Mouse (Mus musculus) heart, adult 2 months (tissue): ENCODE data around the gene Gm19935. TPM values are rescaled to one million over a fixed set of nuclear protein-coding genes. Genes with fewer than 3 reads are reported as not detected.

Experiments
- DNase-seq, 2 experiments: peaks; one replicate each; pipeline ENCODE4 v3.0.0; 2021
- H3K27ac ChIP-seq: fragments of 200-600 bp; 2 replicates; pipeline ENCODE4 v1.8.1; 2022
- H3K27me3 ChIP-seq: fragments of 200-500 bp; 2 replicates; pipeline ENCODE4 v1.6.1; 2012; ENCODE audit warnings: mild to moderate bottlenecking, low read length, inconsistent platforms, mixed read lengths; ENCODE audit not compliant: control insufficient read depth, insufficient read depth
- H3K36me3 ChIP-seq: fragments of 200-500 bp; 2 replicates; pipeline ENCODE4 v1.6.1; 2012; ENCODE audit warnings: low read length, inconsistent platforms; ENCODE audit not compliant: control insufficient read depth, insufficient read depth
- H3K4me1 ChIP-seq: fragments of 200-500 bp; 2 replicates; pipeline ENCODE4 v1.6.1; 2011; ENCODE audit warnings: low read length; ENCODE audit not compliant: control insufficient read depth, insufficient read depth
- H3K4me3 ChIP-seq: fragments of 200-600 bp; 2 replicates; pipeline ENCODE4 v1.8.1; 2022
- H3K79me2 ChIP-seq: fragments of 200-500 bp; replicated peaks from 2 replicates; pipeline ENCODE4 v1.6.1; 2012; ENCODE audit warnings: mild to moderate bottlenecking, inconsistent platforms, low read length, moderate library complexity, mixed read lengths; ENCODE audit not compliant: control insufficient read depth, insufficient read depth
- H3K9ac ChIP-seq: fragments of 200-500 bp; 2 replicates; pipeline ENCODE4 v1.6.1; 2012; ENCODE audit warnings: low read depth, mild to moderate bottlenecking, control low read depth, inconsistent platforms, low read length, mixed read lengths
- CTCF ChIP-seq: fragments of 200-600 bp; IDR thresholded peaks from 2 replicates; pipeline ENCODE4 v1.8.1; 2022; ENCODE audit warnings: antibody characterized with exemption, mild to moderate bottlenecking, moderate library complexity
- EP300 ChIP-seq: fragments of 200-500 bp; IDR thresholded peaks from 2 replicates; pipeline ENCODE4 v1.6.1; 2011; ENCODE audit warnings: low read depth, low read length, control low read depth; ENCODE audit not compliant: insufficient read depth
- POLR2A ChIP-seq: fragments of 200-500 bp; IDR thresholded peaks from 2 replicates; pipeline ENCODE4 v1.6.1; 2011; ENCODE audit warnings: mild to moderate bottlenecking, low read depth, low read length, control low read depth; ENCODE audit not compliant: insufficient read depth
- WGBS: fragments of 180-500 bp; shearing (Covaris S2); methylation state at CpG from one replicate; pipeline ENCODE4 v1.1.7; 2018; 5-methylcytosine and 5-hydroxymethylcytosine counted together
- intact Hi-C: fragments of 180-260 bp; cut with DNase I; formaldehyde crosslinking; loops from one replicate; pipeline ENCODE4 v1.15.1; 2025
- long read RNA-seq: library from polyadenylated mRNA; stranded (forward); transcript quantifications from one replicate; pipeline ENCODE4 v2.0.0, GENCODE M21; 2021
- polyA plus RNA-seq: library from polyadenylated mRNA; depleted of rRNA; stranded (reverse); fragments of >200 nt; gene quantifications from 2 replicates; pipeline ENCODE4 v1.2.3, GENCODE M21; 2012; rRNA removed
- total RNA-seq, 2 experiments: library from RNA; stranded (reverse); gene quantifications; 2 replicates each; pipeline ENCODE4 v1.2.3; 2021

Gene Gm19935
- total RNA-seq (not detected), polyA plus RNA-seq (1.2 TPM in 1 of 2 replicates, not detected in the other)
- long read RNA-seq: 0 reads

- H3K9ac ChIP-seq: no peak within 1 kb of the TSS
- intact Hi-C loops: no loop called here
- DNase-seq: no peak
- no peak within 1 kb of the TSS for H3K27ac ChIP-seq
- H3K27me3 ChIP-seq: no peaks in the 10 kb centered on the region
- no peak within 1 kb of the TSS for H3K4me3 ChIP-seq
- no peaks in the 10 kb centered on the region for H3K36me3 ChIP-seq
- no peaks in the 10 kb centered on the region for H3K4me1 ChIP-seq
- no peaks in the 10 kb centered on the region for H3K79me2 ChIP-seq
- 80% methylated on average over 2 of the region's 2 CpGs for WGBS
- no peak for TF ChIP-seq POLR2A
- TF ChIP-seq EP300: no peak
- TF ChIP-seq CTCF: no peak
Observed at GRCm38 (mm10) chr8:90817293-90817692, at the start of gene Gm19935. TSS of gene Gm19935 (minus strand) at chr8:90817393.

GRCm38 (mm10) chr8:90862038-90862437 lies 44.8 kb upstream of the Gm19935 start:
- H3K27ac ChIP-seq: no peak overlapping the region
- no peak for TF ChIP-seq POLR2A
- peak; percentile 45 to 49 for DNase-seq
- no peak overlapping the region for H3K4me3 ChIP-seq
- H3K27me3 ChIP-seq: no peaks in the 10 kb centered on the region
- 45% methylated on average over 9 of the region's 9 CpGs for WGBS
- intact Hi-C loops: no loop called here
- no peaks in the 10 kb centered on the region for H3K79me2 ChIP-seq
- H3K36me3 ChIP-seq: no peaks in the 10 kb centered on the region
- H3K4me1 ChIP-seq: peaks cover 2% of the 10 kb centered on the region
- H3K9ac ChIP-seq: no peak overlapping the region

DNA sequence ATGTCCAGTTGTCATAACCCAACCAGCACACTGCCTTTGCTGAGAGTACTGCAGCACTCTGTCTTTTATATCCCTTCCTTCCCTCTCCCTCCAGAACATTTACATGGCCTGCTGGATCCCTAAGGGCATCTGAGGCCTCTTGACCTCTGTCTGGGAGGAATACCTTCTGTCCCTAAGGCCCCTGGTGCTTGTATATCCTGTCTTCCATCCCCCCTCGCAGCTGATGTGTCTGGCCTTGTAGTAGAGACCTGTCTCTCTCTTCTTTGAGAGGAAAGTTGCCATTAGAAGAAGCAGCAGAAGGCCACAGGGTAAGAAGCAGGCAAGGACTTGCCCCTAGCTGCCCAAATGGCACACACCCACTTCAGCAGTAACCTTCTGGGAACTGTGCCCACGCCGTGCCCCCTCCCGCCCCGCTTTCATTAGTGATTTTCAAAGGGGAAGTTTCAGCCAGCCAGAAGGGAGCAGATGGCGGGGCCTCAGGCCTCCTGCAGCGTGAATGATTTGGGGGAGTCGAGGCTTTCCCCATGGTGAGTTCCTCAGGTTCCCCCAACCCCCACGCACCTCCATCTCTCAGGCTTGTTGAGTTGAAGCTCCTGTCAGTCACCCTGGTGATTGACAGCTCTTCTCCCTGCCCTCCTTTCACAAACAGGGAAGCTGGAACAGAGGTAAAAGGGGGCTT lies 44.2 kb upstream of the Gm19935 start:
- Histone ChIP-seq H3K27ac (no peak overlapping the region), H3K36me3 (no peaks in the 10 kb centered on the region), H3K27me3 (no peaks in the 10 kb centered on the region), H3K9ac (no peak overlapping the region), H3K4me1 (peaks cover 2% of the 10 kb centered on the region), H3K4me3 (no peak overlapping the region), H3K79me2 (no peaks in the 10 kb centered on the region)
- intact Hi-C loops: no loop called here
- DNase-seq: peak in 1 of 2 experiments; percentile 47
- no peak for TF ChIP-seq EP300
- TF ChIP-seq CTCF: no peak
- TF ChIP-seq POLR2A: no peak
- 46% methylated on average over 9 of the region's 9 CpGs for WGBS

DNA sequence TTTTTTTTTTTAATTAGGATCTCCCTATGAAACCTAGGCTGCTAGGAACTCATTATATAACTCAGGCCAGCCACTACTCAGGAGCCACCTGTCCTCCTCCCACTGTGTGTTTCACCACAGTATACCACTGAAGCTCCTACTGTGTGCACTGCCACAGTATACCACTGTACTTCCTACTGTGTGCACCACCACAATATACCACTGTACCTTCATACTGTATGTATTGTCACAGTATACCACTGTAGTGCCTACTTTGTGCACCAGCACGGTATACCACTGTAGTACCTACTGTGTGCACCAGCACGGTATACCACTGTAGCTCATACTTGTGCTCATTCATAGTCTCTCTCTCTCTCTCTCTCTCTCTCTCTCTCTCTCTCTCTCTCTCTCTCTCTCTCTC lies 40.9 kb upstream of the Gm19935 start:
- H3K4me3 ChIP-seq: no peak overlapping the region
- DNase-seq: no peak
- H3K36me3 ChIP-seq: peaks cover 2% of the 10 kb centered on the region
- no peak overlapping the region for H3K9ac ChIP-seq
- no peaks in the 10 kb centered on the region for H3K79me2 ChIP-seq
- 93% methylated on average over 2 of the region's 2 CpGs for WGBS
- no peaks in the 10 kb centered on the region for H3K27me3 ChIP-seq
- intact Hi-C loops: no loop called here
- peaks cover 9% of the 10 kb centered on the region for H3K4me1 ChIP-seq
- TF ChIP-seq CTCF: no peak
- no peak overlapping the region for H3K27ac ChIP-seq

- WGBS: 50% methylated on average over 1 of the region's 1 CpGs
- Histone ChIP-seq H3K27me3 (no peaks in the 10 kb centered on the region), H3K27ac (no peak overlapping the region)
Observed at GRCm38 (mm10) chr8:90856952-90857351, 39.8 kb upstream of the Gm19935 start.

DNA sequence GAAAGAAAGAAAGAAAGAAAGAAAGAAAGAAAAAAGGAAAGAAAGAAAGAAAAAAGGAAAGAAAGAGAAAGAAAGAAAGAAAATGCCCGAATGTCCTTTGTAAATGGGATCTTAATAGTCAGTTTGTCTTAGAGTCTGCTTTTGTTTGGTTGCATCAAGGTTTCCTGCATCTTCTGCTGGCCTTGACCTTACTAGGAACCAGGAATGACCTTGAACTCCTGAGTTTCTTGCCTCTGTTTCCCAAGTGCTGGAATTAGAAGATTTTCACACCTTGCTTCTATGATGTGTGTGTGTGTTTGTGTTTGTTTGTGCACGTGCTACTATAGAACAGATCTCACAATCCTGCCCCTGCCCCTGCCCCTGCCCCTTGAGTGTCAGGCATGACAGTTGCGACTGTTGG lies 39.0 kb upstream of the Gm19935 start:
- no peak for TF ChIP-seq EP300
- no peak for TF ChIP-seq POLR2A
- no peak for TF ChIP-seq CTCF
- Histone ChIP-seq H3K4me3 (no peak overlapping the region), H3K36me3 (peaks cover 2% of the 10 kb centered on the region), H3K4me1 (peaks cover 9% of the 10 kb centered on the region), H3K27me3 (no peaks in the 10 kb centered on the region), H3K79me2 (no peaks in the 10 kb centered on the region), H3K27ac (no peak overlapping the region), H3K9ac (no peak overlapping the region)
- intact Hi-C loops: no loop called here
- 94% methylated on average over 3 of the region's 3 CpGs for WGBS
- no peak for DNase-seq

More at GRCm38 (mm10) chr8:90856952-90857351, 39.8 kb upstream of the Gm19935 start:
- Histone ChIP-seq H3K4me3 (no peak overlapping the region), H3K4me1 (peaks cover 9% of the 10 kb centered on the region), H3K9ac (no peak overlapping the region), H3K79me2 (no peaks in the 10 kb centered on the region), H3K36me3 (peaks cover 2% of the 10 kb centered on the region)
- no peak for TF ChIP-seq EP300
- TF ChIP-seq POLR2A: no peak
- TF ChIP-seq CTCF: no peak
- intact Hi-C loops: no loop called here
- no peak for DNase-seq
